Mouse (Mus musculus): ENCODE data around the gene Aldh1a1.
A peak's percentile ranks its signal among the peaks of the same experiment; 100 is the strongest.
"Not testable (repeated sequence)": the region's sequence is repeated elsewhere in the genome, so short reads cannot be mapped to it uniquely, and the experiment has no call there.

Gene Aldh1a1

DNA sequence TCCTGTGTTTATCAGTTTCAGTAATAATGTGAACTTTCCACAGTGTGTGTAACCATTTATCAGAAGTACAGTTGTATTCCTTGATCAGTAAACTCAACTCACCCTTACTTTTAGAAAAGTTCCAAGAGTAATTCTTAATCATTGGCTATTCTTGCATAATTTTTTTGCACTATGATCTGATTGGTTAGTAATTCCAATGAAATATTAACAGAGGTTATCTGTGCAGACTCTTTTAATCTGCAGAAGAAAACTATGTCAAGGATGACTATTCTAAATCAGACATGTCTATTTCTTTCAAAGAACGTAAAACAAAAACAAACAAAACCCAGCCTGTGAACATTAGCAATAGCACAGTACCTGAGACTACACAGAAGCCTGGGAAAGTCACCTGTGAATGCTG lies 62.9 kb downstream of the Aldh1a1 start:
- no peak for DNase-seq (ENCODE audit: extremely low read depth, low read depth)

DNA sequence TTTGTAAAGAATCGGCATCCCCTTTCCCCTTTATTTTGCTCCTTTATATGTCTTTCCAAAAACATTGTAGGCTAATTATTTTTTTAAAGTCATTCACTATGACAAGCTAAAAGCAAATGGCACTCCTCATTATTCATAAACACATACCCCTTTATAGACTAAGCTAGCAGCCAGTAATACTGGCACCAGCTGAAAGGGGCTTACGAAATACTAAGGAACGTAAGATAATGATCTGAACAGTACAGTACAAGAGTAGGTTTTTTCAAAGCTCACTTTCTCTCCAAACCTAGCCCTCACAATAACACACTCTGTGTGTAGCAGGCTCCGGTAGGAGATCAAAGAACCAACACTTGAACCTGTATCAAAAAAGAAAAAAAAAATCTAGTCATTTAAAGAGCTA lies 64.7 kb downstream of the Aldh1a1 start:
- no peak for DNase-seq (ENCODE audit: extremely low read depth, low read depth)

- no peak for DNase-seq (ENCODE audit: extremely low read depth, low read depth)
Measured at GRCm38 (mm10) chr19:20558069-20558468, 65.6 kb downstream of the Aldh1a1 start.

DNA sequence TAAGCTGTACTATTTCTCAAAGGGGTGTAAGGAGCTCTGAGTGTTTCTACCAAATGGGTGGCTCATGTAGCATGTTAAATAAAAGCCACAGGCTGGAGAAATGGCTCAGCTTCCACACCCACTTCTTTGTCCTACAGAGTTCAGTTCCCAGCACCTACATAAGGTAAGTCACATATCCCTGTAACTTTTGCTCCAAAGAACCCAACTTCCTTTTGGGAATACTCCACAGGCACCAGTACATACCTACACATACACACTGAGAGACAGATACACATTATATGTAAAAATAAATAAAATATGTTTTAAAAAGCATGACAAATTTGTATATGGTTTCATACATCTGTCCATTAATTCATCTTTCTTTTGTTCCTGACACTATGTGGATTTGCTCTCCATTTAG lies 66.0 kb downstream of the Aldh1a1 start:
- DNase-seq (ENCODE audit: extremely low read depth, low read depth): no peak

DNA sequence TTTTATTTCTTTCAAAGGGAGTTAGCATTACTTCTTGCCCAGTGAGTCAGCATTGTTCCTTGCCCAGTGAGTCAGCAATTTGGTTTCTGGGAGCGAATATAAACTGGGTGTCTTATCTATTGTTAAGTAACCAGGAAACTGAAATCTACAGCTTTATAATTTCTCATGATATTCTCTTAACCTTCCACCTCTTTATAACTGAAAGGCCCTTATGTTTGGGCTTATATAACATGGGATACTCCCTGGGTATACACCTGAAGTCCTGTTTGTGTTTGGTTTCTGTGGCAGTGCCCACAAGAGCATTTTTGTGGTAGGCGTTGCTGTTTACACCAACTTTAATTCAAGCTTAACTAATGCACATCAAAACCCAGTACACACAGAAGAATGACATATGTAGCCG lies 66.4 kb downstream of the Aldh1a1 start:
- DNase-seq (ENCODE audit: extremely low read depth, low read depth): peak; percentile 73

DNA sequence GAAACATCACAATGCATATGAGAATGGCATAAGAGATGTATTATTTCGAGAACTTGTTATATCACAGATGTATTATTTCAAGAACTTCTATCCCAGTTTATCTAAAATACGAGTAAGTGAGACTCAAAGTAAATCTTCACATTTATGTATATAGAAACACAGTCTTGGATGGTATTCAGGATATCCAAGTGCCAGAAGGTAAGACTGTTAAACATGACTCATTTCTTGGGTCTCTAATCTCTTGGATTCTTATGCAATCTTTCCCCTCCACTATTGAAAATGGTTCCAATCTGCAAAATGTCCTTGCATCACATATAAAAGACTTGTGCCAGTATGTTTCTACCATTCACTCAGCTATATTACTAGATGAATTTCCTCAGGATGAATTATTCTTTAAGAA lies 67.4 kb downstream of the Aldh1a1 start:
- DNase-seq (ENCODE audit: extremely low read depth, low read depth): no peak

GRCm38 (mm10) chr19:20562396-20562795 lies 69.9 kb downstream of the Aldh1a1 start:
- DNase-seq (ENCODE audit: extremely low read depth, low read depth): no peak

GRCm38 (mm10) chr19:20566294-20566693 lies 73.8 kb downstream of the Aldh1a1 start:
- DNase-seq (ENCODE audit: extremely low read depth, low read depth): no peak

DNA sequence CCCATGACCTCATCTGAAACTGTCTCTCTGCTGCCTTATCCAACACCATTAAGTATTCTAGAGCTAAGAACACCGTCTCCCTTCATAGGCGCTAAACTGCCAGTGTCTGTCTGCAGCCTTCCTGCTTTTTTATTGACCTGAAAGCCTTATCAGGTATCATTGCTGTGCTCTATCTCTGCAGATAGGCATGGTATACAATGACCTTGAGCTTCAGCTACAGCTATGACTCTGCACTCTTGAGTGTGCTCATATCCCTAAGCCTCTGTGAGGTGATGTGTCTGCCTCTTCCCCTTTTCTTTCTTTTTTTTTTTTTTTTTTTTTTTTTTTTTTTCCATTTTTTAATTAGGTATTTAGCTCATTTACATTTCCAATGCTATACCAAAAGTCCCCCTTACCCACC lies 74.5 kb downstream of the Aldh1a1 start:
- no peak for DNase-seq (ENCODE audit: extremely low read depth, low read depth)

- DNase-seq (ENCODE audit: extremely low read depth, low read depth): no peak
Measured at GRCm38 (mm10) chr19:20576984-20577383, 84.5 kb downstream of the Aldh1a1 start.

DNA sequence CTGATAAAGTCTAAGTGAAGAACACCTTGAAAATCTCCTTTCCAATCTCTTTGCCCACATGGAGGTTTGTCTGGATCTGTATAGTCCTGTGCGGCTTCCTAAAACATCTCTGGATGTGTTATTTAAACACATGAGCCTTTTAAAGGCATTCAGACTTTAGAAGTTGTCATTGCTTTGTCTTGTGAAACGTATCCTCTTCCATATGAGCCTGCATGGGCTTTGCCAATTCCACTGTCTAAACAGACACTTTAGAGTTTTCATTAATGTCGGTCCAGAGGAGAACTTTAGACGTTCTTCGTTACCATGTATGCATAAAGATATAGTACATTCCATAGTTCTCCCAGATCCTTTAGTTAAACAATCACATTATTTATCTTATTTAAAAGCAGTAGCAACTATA lies 84.9 kb downstream of the Aldh1a1 start:
- no peak for DNase-seq (ENCODE audit: extremely low read depth, low read depth)

GRCm38 (mm10) chr19:20599951-20600350 lies 107.4 kb downstream of the Aldh1a1 start:
- no peak for DNase-seq (ENCODE audit: extremely low read depth, low read depth)

- peak; percentile 62 for DNase-seq (ENCODE audit: extremely low read depth, low read depth)
Measured at GRCm38 (mm10) chr19:20601739-20602138, 109.2 kb downstream of the Aldh1a1 start.

DNA sequence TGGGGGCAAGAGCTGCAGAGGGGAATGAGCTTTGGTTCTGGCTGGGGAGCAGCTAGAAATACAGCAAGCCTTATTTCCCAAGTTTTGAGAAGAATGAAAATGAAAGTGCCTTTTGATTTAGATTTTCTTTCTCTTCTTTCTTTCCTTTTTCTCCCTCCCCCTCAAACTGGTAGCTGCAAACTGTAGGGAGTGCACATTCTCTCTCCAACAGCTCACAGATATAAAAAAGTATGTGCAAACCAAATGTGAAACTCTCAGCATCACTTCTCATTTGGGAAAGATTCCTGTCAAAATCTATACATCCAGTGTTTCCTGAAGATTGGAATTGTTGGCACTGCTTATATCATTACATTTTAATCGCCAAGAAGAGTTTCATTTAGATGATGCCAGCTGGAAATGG lies 110.7 kb downstream of the Aldh1a1 start:
- no peak for DNase-seq (ENCODE audit: extremely low read depth, low read depth)

- DNase-seq (ENCODE audit: extremely low read depth, low read depth): no peak
Measured at GRCm38 (mm10) chr19:20603866-20604265, 111.4 kb downstream of the Aldh1a1 start.

DNA sequence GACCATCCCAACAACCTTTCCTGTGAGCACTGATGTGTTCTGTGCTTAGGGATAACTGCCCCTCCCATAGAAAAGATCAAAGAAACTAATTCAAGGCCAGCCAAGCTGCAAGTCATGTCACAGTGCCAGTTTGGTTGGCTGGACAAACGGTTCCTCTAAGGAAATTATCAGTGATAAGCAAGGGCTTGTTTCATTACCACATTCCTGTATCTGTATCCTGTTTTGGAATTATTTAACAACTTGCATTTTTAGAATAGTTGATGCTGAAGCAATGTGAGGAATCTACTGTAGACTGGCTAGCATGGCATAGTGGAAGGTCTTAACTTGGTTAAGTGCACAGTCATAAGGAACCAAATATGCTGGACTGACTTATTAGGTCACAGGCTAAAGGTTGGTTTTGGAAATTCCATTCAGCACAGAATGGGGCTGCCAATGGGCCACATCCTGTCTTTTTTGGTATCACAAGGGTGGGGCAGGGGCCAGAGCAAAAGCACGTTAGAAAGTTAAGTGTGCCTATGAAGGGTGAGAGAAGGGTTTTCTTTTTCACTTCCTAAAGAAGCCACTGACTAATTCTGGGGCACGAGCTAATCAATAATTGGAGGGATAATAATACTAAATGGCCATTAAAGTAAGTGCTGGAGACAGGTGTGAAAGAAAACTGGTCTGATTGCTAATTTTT lies 121.9 kb downstream of the Aldh1a1 start:
- DNase-seq (ENCODE audit: extremely low read depth, low read depth): no peak

DNA sequence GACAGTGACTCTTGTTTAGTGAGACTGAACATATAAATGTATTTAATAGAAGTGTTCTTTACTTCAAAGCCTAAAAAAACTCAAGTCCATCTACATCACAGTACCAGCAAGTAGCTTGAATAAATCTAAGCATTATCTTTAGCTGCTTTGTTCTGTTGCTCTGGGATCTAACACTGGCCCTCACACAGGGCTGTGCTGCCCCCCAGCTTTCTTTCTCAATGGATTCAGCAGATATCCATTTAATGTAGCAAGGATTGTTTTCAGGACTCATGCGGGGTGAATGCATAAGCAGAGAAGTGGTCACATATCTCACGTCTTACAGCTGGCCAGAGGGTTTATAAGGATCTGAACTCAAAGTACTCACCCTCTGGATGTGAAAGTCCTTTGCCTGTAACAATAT lies 129.9 kb downstream of the Aldh1a1 start:
- no peak for DNase-seq (ENCODE audit: extremely low read depth, low read depth)

GRCm38 (mm10) chr19:20623416-20623815 lies 130.9 kb downstream of the Aldh1a1 start:
- no peak for DNase-seq (ENCODE audit: extremely low read depth, low read depth)

DNA sequence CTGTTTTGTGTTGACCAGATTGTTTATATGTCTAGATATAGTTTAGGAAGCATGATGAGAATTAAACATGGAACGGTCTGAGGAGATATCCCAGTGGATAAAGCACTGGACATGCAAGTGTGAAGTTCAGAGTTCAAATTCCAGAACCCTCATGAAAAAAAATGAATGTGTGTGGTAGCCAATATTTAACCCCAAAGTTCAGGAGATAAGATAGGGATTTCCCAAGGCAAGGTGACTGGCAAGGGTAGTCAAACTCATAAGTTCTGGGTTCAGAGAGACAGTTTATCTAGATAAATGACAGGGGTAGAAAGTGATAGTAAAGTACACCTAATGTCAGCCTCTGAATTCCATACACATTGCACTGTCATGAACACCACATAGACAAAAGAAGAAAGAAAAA lies 138.5 kb downstream of the Aldh1a1 start:
- DNase-seq (ENCODE audit: extremely low read depth, low read depth): no peak

GRCm38 (mm10) chr19:20633876-20634691 lies 141.6 kb downstream of the Aldh1a1 start:
- no peak for DNase-seq (ENCODE audit: extremely low read depth, low read depth)

DNA sequence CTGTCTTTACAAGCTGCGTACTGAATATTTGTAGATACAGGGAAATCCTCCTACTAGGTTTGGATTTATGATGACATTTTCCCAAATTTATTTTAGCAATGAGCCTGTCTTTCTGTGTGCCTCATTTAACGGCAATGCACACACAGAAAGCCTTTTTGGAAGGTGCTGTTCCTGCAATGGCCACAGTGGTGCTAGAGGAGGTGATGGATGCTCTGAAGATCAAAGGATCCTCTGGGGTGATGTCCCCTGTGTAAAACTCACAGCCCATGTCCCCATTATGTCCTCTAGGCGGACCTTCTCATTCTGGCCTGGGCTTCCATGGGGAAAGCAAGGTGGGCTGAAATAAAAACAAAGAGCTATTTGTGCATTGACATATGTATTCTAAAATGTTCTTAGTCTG lies 151.8 kb downstream of the Aldh1a1 start:
- DNase-seq (ENCODE audit: extremely low read depth, low read depth): no peak

DNA sequence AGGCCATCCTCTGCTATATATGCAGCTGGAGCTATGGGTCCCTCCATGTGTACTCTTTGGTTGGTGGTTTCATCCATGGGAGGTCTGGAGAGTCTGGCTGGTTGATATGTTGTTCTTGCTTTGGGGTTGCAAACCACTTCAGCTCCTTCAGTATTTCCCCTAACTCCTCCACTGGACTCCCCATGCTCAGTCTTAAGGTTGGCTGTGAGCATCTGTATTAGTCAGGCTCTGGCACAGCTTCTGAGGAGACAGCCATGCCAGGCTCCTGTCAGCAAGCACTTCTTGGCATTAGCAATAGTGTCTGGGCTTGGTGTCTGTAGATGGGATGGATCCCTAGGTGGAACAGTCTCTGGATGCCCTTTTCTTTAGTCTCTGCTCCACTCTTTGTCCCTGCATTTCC lies 155.0 kb downstream of the Aldh1a1 start:
- not testable (repeated sequence) for DNase-seq (ENCODE audit: extremely low read depth, low read depth)

GRCm38 (mm10) chr19:20650008-20650407 lies 157.5 kb downstream of the Aldh1a1 start:
- DNase-seq (ENCODE audit: extremely low read depth, low read depth): no peak

Measured in MEL-GATA-1-ER (cell line).